Mouse (Mus musculus) ES-Bruce4 (cell line): Measurements from ENCODE around the gene Uqcrfs1.

ENCODE experiments used
- CTCF ChIP-seq: IDR thresholded peaks from one replicate; pipeline ENCODE4 v1.8.1; 2011; ENCODE audit warnings: low read depth, low read length
- EP300 ChIP-seq: IDR thresholded peaks from 2 replicates; pipeline ENCODE4 v1.6.1; 2011; ENCODE audit warnings: low read depth, low read length; ENCODE audit not compliant: insufficient read depth
- POLR2A ChIP-seq: IDR thresholded peaks from one replicate; pipeline ENCODE4 v1.8.1; 2011; ENCODE audit warnings: low read length; ENCODE audit not compliant: insufficient read depth

- TF ChIP-seq CTCF = no peak
- no peak for TF ChIP-seq EP300
- no peak for TF ChIP-seq POLR2A
These were observed 22.4 kb upstream of the Uqcrfs1 start for GRCm38 (mm10) chr13:30567571-30567970.
